Mouse (Mus musculus) heart, postnatal 0 days (tissue): ENCODE results near the gene Rtn4rl1.

Experiments
- CTCF ChIP-seq: IDR thresholded peaks from 2 replicates; pipeline ENCODE4 v1.5.1; 2016; ENCODE audit warnings: antibody characterized with exemption, control low read depth, low read depth
- EP300 ChIP-seq: IDR thresholded peaks from 2 replicates; pipeline ENCODE4 v1.6.1; 2016; ENCODE audit warnings: antibody characterized with exemption, low read depth

DNA sequence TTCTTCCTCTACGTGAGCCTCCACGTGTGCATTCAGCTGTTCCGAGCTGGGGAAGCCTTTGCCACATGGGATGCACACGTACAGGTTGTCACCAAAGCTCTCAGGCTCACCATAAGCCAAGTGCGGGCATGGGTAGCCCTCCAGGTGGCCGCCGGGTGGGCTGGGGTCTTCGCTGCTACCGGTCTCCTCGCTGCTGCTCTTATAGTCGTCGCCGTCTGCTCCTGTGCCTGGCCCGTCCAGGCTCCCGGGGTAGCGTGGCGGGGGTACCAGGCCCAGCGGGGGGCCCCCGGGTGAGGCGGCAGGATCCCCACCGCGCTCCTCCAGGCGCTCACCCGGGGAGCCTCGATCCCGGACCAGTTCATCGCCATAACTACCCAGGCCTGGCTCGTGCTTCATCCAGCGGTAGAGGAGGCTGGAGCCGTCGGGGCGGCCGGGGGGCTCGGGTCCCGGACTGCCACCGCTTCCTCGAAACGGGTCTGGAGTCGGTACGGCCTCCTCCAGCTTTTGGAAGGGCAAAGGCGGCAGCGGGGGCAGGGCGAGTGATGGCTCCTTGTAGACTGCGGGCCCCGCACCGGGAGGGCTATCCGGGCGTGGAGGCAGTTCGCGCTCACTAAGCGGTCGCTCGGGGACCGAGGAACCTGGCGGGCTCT lies 27.3 kb upstream of the Rtn4rl1 start:
- no peak for TF ChIP-seq CTCF
- no peak for TF ChIP-seq EP300
